Mouse (Mus musculus): Measurements from ENCODE around the gene Cilp2. TPM values are rescaled to one million over a fixed set of nuclear protein-coding genes. Genes with fewer than 3 reads are reported as not detected.

Cilp2 gene
- not detected in 2 replicates for total RNA-seq (2014; fragmentation: Nextera tagmentation)
- not detected in 2 replicates for total RNA-seq (2017)

GRCm38 (mm10) chr8:69887289-69888243 lies at the start of gene Cilp2:
TSS of gene Cilp2 (minus strand) at chr8:69887687.
- no peak for ATAC-seq (replicated peaks; ENCODE audit: low FRiP score, low TSS enrichment, poor library complexity, severe bottlenecking)

GRCm38 (mm10) chr8:69936050-69936794 lies 48.7 kb upstream of the Cilp2 start:
- ATAC-seq (replicated peaks; ENCODE audit: low FRiP score, low TSS enrichment, poor library complexity, severe bottlenecking) = no peak

DNA sequence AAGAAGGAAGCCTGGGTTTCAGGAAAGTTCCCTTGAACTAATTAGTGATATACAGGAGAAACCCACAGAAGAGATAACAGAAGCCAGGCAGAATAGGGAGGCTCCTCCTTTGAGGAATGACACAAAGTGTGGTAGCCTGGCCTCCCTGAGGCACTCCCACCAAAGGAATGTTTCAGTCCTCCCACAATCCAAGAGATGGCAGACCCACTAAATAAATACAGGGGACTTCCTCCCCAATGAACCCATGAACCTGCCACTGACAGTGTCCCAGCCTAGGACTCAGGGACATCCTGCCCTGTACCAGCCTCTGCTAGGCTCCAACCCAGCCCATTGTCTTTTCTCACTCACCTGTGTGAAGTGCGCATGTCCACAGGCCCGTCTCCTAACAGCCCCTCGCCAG lies 47.9 kb upstream of the Cilp2 start:
- ATAC-seq (replicated peaks; ENCODE audit: low FRiP score, low TSS enrichment, poor library complexity, severe bottlenecking) = no peak

GRCm38 (mm10) chr8:69934582-69934981 lies 47.1 kb upstream of the Cilp2 start:
- no peak for ATAC-seq (replicated peaks; ENCODE audit: low FRiP score, low TSS enrichment, poor library complexity, severe bottlenecking)

DNA sequence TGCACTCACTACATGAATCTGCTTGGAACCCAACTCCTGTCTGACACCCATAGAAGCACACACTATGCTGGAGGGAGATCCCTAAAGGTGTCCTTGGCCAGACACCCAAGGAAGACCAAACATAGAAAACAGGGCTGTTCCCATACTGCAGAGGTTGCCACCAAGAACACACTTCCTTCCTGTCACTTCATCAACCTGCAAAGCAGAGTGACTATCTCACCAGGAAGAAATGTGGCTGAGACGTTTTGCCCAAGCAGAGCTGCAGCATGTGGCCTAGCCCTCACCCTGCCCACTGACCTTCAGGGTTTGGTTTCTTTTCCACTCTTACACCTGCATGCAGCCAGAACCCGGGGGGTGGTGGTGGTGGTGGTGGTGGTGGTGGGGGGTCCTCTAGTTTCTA lies 46.3 kb upstream of the Cilp2 start:
- no peak for ATAC-seq (replicated peaks; ENCODE audit: low FRiP score, low TSS enrichment, poor library complexity, severe bottlenecking)

DNA sequence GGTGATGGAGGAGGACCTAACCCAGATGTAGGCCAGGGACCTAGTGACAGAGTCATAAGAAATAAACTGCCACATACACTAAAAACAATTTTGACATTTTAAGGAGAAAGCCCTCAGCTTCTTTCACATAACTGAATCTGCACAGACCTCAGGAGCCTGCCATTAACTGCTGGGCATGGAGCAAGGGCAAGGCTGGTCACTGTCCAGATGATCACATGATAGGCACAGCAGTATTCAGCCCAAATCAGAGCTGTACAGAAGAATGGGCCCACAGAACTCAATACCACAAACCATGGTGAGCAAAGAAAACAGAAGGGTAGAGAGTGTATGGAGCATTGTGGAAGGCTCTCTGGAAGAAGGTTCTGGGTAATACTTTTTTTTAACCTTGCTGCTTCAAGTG lies 39.4 kb upstream of the Cilp2 start:
- no peak for ATAC-seq (replicated peaks; ENCODE audit: low FRiP score, low TSS enrichment, poor library complexity, severe bottlenecking)

DNA sequence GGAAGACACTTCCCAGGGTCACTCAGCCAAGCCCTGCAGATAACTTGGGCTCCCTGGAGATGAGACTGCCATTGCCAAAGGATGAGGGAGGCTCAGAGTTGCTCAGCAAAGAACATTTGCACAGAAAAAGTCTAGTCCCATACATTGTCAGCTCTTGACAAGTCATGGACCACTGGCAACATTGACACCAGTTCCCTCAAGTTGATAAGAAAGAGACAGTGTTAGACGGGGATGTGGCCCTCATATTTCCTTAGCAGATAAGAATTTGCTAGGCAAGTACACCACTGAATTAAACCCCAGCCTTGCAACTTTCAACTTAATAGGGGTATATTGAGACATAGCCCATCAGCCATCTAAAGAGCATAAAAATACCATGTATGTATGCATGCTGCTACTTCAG lies 36.5 kb upstream of the Cilp2 start:
- ATAC-seq (replicated peaks; ENCODE audit: low FRiP score, low TSS enrichment, poor library complexity, severe bottlenecking) = peak; percentile 43

- no peak for ATAC-seq (replicated peaks; ENCODE audit: low FRiP score, low TSS enrichment, poor library complexity, severe bottlenecking)
Measured at GRCm38 (mm10) chr8:69921141-69921540, 33.7 kb upstream of the Cilp2 start.

DNA sequence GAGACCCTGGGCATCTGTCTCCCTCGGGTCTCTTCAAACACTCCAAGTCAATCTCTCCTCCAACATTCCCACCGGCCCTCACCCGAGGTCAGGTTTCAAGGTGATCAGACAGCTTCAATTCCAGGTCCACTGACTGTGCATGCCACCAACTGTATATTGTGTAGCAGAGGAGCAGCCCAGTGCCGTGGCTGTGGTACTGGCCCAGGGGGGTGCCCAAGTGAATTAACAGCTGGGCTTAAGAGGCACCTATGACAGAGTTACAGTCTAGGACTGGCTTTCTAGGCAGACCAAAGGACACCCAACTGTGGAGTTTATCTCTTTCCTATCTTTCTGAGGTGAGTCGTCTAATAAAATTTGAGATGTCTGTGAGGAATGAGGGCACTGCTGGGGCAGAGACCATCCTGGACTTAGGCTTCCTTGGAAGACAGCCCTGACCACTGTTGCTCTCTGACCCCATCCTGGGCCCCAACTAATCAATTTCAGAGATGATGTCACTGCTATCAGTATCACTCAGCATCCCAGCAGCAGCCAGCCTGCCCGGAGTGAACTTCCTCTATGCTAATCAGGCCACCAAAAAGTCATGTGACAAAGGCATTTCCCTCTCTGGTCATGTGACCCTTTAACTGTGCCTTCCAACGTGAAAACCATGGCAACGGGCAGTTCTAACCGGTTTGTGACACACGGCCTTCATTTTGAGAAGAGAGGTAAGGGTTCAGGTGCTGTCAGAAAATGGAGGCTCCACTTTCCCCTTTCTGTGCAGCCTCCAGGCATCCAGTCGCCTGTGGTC lies 32.6 kb upstream of the Cilp2 start:
- ATAC-seq (replicated peaks; ENCODE audit: low FRiP score, low TSS enrichment, poor library complexity, severe bottlenecking) = peak; percentile 48

- peak; percentile 56 for ATAC-seq (replicated peaks; ENCODE audit: low FRiP score, low TSS enrichment, poor library complexity, severe bottlenecking)
Measured at GRCm38 (mm10) chr8:69919010-69919409, 31.5 kb upstream of the Cilp2 start.

- no peak for ATAC-seq (replicated peaks; ENCODE audit: low FRiP score, low TSS enrichment, poor library complexity, severe bottlenecking)
Measured at GRCm38 (mm10) chr8:69918506-69918905, 31.0 kb upstream of the Cilp2 start.

GRCm38 (mm10) chr8:69915748-69916147 lies 28.3 kb upstream of the Cilp2 start:
- ATAC-seq (replicated peaks; ENCODE audit: low FRiP score, low TSS enrichment, poor library complexity, severe bottlenecking) = no peak

- no peak for ATAC-seq (replicated peaks; ENCODE audit: low FRiP score, low TSS enrichment, poor library complexity, severe bottlenecking)
Measured at GRCm38 (mm10) chr8:69914526-69914925, 27.0 kb upstream of the Cilp2 start.

DNA sequence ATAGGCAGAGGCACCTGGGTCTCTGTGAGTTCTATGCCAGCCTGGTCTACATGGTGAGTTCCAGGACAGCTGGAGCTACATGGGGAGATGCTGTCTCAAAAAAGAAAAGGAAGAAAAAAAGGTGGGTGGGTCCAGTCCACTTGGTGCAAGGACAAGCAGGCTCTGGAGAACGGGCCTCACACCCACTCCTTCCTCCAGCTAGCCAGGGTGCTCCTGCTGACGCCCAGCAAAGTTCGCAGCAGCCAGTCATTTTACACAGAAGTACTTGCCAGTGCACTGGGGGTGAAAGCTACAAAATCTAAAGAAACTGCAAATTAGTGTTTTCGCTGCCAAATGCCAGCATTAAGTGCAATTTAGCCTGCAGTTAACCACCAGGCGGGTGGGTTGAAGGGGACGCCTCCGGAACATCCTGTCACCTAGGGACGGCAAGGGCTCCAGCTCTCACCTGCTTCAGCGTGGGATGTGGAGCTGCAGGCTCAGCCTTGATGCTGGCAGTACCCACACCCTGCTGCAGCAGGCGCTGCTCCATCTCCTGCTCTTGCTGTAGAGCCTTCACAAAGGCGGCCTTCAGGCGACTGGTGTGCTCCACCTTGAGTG lies 25.1 kb upstream of the Cilp2 start:
- ATAC-seq (replicated peaks; ENCODE audit: low FRiP score, low TSS enrichment, poor library complexity, severe bottlenecking) = no peak

DNA sequence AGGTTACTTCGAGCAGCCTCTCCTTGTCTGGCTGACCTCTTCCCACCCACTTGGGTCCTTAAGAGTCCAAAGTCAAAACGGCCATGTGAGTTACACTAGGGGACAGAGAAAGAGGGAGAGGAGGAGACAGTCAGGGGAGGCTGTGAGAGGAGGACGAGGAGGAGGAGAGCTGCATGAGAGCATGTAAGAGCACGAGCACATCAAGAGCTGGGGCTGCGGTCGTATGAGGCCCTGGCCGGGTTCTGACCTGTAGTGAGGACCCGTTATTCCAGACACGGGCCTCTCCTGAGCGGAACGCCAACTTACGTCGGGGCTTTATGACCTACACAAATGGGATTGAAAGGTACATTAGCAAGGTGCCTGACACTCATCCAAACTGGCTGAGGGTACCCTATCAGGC lies 24.4 kb upstream of the Cilp2 start:
- ATAC-seq (replicated peaks; ENCODE audit: low FRiP score, low TSS enrichment, poor library complexity, severe bottlenecking) = peak; percentile 5; the same call in 1 of the 2 replicates

- ATAC-seq (replicated peaks; ENCODE audit: low FRiP score, low TSS enrichment, poor library complexity, severe bottlenecking) = no peak
Measured at GRCm38 (mm10) chr8:69907106-69907505, 19.6 kb upstream of the Cilp2 start.

DNA sequence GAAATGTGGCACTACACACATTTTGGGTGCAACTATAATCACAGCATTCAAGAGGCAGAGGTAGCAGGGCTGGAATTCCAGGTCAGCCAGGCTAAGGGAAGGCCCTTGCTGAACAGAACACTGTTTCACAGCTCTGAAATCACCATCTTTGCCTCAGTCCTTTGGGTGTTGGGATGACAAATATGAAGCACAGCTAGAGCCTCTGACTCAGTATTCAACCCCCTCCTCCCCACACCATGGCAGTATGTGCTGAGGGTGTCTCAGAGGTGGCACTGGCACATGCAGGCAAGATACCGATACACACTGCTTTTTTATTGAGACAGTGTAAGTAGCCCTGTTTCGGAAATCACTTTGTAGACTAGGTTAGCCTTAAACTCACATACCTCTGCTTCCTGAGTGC lies 18.8 kb upstream of the Cilp2 start:
- no peak for ATAC-seq (replicated peaks; ENCODE audit: low FRiP score, low TSS enrichment, poor library complexity, severe bottlenecking)

DNA sequence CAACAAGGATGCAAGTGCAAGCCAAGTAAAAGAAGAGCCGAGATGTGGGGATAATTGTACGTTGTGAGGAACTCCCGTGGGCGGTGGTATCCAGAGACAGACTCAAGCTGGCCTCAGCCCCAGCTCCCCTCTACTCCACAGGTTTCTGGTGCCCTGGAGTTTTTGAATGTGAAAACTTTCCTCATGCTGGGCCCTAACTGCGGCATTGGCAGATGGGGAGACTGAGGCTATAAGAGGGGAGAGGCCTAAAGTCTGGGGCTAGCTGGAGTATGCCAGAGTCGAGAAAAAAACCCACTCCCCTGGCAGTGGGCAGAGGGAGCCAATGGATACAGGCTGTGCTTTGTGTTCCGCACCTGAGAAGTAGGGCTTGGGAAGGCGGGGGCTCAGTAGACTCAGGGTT lies 16.6 kb upstream of the Cilp2 start:
- no peak for ATAC-seq (replicated peaks; ENCODE audit: low FRiP score, low TSS enrichment, poor library complexity, severe bottlenecking)

GRCm38 (mm10) chr8:69903063-69903542 lies 15.6 kb upstream of the Cilp2 start:
- ATAC-seq (replicated peaks; ENCODE audit: low FRiP score, low TSS enrichment, poor library complexity, severe bottlenecking) = peak; percentile 62
